Mouse (Mus musculus) frontal cortex, postnatal 25 days (tissue): ENCODE measurements around the gene Wdtc1.

Experiments used
- DNase-seq, 2 experiments: peaks; one replicate each; pipeline ENCODE4 v3.0.0; 2022; ENCODE audit warnings: low spot score in 2 of 2

The Wdtc1 gene

GRCm38 (mm10) chr4:133319667-133320066, 33.6 kb downstream of the Wdtc1 start:
- DNase-seq: no peak

DNA sequence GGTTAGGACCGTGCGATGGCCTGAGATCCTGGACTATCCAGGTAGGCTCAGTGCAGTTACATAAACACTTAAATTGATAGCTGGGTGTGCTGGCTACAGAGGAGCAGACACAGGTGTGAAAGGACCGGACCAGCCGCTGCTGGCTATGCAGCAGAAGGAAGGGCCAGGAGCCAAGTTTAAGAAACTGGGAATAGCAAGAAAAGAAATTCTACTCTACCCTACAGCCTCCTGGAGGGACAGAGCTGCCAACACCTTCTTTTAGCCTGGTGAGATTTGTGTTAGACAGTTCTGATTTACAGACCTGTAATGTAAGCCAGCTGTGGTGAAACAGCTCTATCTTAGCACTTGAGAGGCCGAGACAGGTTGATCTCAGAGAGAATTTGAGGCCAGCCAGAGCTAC, 37.3 kb downstream of the Wdtc1 start:
- no peak for DNase-seq

GRCm38 (mm10) chr4:133314896-133315295, 38.4 kb downstream of the Wdtc1 start:
- no peak for DNase-seq

- peak; percentile 80 to 88 for DNase-seq
These were observed 43.3 kb downstream of the Wdtc1 start for GRCm38 (mm10) chr4:133309948-133310347.

GRCm38 (mm10) chr4:133307331-133307730, 46.0 kb downstream of the Wdtc1 start:
- peak; percentile 40 to 44 for DNase-seq

DNA sequence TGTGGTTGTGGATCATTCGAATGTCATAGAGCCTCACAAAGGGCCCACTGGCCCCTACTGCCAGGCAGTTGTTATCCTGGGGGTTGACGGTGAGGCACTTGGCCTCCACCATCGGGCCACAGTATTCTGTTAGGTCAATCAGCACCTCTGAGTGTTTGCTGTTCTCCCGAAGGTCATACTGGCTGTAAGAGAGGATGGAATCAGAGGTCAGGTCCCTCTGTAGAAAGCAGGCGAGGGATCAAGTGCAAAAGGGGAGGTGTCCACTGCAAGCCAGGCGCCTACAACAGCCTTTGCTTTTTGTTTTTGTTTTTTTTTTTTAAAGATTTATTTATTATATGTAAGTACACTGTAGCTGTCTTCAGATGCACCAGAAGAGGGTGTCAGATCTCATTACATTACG, 47.5 kb downstream of the Wdtc1 start:
- DNase-seq: no peak

DNA sequence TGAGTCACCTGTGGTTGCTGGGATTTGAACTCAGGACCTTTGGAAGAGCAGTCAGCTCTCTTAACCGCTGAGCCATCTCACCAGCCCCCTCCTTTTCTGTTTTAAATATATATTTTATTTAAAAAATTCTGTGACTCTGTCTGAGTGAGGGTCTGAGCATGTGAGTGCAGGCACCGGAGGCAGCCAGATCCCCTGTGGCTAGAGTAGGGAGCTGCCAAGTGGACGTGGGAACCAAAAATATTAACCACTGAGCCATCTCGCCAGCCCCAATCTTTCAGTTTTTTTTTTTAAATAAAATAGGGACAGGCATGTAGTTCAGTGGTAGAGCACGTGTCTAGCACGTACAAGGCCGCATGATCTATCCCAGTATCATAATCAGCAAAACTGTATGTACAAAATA, 48.5 kb downstream of the Wdtc1 start:
- no peak for DNase-seq

DNA sequence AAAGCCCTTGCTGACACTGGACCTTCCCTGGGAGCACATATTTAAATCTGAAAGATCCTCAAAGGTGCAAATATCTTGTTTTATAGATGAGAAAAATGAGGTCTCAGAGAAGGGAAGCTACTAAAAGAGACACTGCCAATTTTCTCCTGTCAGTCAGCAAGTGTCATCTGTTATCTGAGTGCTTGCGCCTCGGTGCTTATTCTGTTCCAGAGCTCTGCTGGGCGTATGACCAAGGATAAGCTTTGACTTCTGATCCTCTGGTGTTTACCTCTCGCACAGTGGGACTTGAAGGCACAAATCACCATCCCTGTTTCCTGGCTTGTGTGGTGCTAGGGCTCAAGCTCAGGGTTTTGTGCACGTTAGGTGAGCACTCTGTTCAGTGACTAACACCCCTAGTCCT, 50.6 kb downstream of the Wdtc1 start:
- no peak for DNase-seq

DNA sequence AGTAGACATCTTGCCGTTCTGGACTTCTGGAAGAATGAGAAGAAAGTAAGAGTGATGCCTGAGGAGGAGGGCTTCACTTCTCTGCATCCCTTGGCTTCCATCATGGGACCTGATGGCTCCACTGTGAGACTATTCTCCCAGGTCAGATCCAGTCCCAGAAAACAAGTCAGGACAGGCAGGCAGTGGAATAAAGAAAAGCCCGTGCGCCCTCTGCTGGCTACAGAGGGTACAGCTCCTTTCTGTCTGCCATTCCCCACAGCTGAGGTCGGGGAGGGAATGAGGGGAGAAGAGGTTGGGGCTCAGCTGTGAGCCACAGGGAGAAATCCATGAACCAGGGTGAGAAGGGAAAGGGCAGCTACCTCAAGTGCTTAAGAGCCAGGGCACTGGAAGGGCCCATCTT, 51.5 kb downstream of the Wdtc1 start:
- DNase-seq: peak; percentile 71 to 78

DNA sequence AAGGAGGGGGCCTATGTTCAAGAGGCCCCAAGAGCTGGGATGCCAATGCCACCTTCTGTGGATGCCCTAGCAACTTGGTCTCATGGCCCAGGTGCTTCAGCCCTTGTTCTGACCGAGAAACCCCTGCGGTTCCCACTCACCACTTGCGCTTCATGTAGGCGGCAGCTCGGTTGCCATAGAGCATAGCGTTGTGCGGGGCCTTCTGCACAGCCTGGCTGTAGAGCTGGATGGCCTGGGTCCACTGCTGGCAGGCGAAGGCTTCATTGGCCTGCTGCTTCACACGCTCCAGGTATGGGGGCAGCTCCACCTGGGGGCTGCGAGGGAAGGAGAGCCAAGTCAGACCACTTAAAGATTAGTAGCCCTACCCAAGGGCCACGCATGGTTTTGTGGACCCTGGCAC, 52.9 kb downstream of the Wdtc1 start:
- no peak for DNase-seq

DNA sequence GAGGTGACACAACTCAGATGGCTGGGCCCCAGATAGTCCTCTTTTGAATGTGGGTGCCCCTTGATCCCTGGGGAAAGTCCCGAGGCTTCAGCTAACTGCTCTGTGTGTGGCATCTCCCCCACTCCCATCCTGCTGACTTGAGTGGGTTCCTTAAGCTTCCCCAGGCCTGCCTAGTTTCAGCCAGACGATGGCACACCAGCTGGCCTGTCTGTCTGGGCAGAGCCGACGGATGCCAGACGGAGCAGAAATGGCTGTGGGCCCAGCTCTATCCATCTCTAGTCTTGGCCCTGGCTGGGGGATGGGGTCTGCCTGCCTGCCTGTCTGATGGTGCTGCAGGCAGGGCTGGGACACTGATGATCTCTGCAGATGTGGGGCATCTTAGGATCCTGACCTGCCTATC, 53.6 kb downstream of the Wdtc1 start:
- peak; percentile 38 to 47 for DNase-seq

DNA sequence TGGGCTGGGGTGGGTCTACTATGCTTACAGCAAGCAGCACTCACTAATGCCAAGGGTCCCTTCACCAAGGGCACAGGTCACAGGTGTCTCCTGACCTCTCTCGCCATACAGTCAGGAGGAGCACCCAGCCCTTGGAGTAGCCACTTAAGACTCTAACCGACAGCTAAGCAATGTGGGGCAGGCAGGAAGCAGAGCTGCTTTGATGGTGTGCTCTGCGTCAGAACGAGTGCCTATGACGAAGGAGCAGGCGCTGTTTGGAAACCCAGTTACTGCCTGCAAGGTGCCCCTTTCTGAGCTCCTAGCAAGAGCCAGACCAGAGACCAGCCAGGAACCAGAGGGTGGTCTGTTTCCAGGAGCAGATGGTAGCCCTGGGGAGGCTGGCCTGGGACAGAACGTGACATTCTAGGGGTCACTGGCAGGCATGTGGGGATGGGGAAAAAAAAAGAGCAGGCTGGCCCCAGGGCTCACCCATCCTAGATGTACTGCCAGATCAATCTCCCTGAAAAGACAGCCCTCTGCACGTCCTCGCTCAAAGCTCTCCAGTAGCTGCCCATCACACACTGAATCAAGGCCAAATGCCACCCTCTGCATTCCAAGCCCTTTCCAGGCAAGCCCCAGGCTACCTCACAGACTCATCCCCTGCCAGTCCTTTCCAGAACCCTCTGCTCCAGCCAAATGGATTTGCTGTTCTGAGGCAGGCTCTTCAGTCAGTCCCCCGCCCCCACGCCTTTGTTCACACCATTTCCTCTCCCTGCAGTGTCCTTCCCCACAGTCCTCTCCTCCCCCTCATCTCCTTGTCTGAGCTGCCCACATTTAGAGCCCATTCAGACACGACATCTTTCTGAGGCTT, 54.5 kb downstream of the Wdtc1 start:
- DNase-seq: peak; percentile 47 to 60

- peak; percentile 74 to 77 for DNase-seq
These were observed 55.5 kb downstream of the Wdtc1 start for GRCm38 (mm10) chr4:133297801-133298238.

- no peak for DNase-seq
These were observed 55.9 kb downstream of the Wdtc1 start for GRCm38 (mm10) chr4:133297360-133297759.

GRCm38 (mm10) chr4:133294084-133294483, 59.2 kb downstream of the Wdtc1 start:
- no peak for DNase-seq

- DNase-seq: no peak
These were observed 60.1 kb downstream of the Wdtc1 start for GRCm38 (mm10) chr4:133292901-133293843.

DNA sequence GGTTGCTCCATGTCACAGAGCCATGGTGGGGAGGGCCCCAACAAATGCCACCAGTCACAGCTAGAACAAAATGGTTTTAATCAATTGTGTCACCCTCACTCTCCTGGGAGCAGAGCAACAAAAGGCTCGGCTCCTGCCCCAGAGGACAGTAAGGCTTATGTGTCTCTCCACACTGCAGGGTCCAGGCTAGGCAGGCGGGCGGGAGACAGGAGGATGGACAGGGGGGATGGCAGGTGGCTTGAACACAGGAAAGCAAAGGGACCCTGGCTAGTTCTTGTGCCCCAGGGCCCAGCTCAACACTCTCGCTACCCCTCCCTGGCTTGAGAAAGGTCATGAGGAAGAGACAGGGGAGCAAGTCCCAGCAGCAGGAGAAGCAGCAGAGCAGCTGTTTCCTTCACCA, 60.9 kb downstream of the Wdtc1 start:
- DNase-seq: no peak

- no peak for DNase-seq
These were observed 62.0 kb downstream of the Wdtc1 start for GRCm38 (mm10) chr4:133291255-133291654.

- no peak for DNase-seq
These were observed 66.7 kb downstream of the Wdtc1 start for GRCm38 (mm10) chr4:133286476-133287077.

DNA sequence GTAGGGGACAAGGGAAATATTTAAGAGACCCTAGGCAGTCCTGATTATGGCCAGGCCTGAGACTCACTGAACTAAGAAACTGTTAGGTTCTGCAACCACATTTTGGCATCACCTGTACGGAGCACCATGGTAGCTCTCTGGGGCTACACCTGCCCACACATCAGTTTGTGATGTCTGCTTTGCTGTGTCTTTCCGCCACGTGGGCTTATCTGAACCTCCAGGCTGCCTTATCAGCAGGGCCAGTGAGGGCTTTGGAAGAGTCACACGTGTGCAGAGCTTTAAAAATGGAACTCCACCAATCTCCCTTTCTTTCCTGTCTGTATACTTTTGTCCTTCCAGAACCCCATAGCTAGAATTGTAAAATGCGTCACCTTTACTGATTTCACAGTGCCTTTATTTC, 67.3 kb downstream of the Wdtc1 start:
- no peak for DNase-seq

GRCm38 (mm10) chr4:133285299-133285698, 68.0 kb downstream of the Wdtc1 start:
- DNase-seq: no peak

DNA sequence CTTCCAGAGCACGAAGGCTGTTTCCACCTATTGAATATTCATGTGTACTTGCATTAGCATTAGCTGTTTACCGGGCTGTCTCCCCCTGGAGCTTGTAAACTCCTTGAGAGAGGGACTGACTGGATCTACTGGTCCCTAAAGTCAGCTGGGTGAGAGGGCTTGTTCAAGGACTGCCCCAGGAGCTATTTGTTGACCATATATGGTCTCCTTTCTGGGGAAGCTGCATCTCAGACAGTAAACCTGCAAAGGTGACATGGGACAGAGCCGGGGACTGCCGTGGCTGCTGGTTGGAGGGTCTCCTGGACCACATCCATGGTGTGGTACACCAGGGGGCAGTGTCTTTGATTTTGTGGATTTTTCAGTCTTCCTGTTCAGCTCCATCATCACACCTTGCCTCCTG, 70.6 kb downstream of the Wdtc1 start:
- DNase-seq: no peak
